16 mouse cellular contexts compared by ENCODE assay signal in genomic region chr9:106339730-106340129, GRCm38 (mm10). TPM values are rescaled to one million over a fixed set of nuclear protein-coding genes. Genes with fewer than 3 reads are reported as not detected.
DNase-seq lines count a peak whose midpoint lies in the region; ATAC-seq and TF ChIP-seq lines count a peak whose summit lies in the region.
"Had no signal": no experiment of that assay in that cellular context is flagged by ENCODE, and none has a peak within 500 bp of the region (broad histone marks: within the 10 kb centered on the region; RNA-seq: fewer than 3 reads in every experiment).

No protein-coding gene starts in this region.

- no peak for DNase-seq in heart, embryonic 10.5 days (ENCODE audit: low spot score)
- no peak for DNase-seq in heart, adult 9 months (ENCODE audit: low spot score in 2 of 2)
- no peak for DNase-seq in left cerebral cortex, adult 2 months (ENCODE audit: extremely low spot score in 1 of 2, low spot score in 2 of 2)
- no peak for DNase-seq in left cerebral cortex, adult 8-10 months (ENCODE audit: low spot score in 2 of 2)
- DNase-seq in embryonic facial prominence, embryonic 11.5 days (ENCODE audit: low spot score): no peak
- no peak for DNase-seq in natural killer cell, adult 2 months (ENCODE audit: low spot score in 2 of 2)
- DNase-seq in gastrocnemius, postnatal 4 days (ENCODE audit: low spot score in 2 of 2): no peak
- DNase-seq: cerebellum, postnatal 14 days; forebrain, postnatal 0 days; gastrocnemius, postnatal 10 days; kidney, adult 8-10 months; right cerebral cortex, postnatal 25 days had no signal

- no peak for TF ChIP-seq CTCF in left cerebral cortex, adult 2 months (IDR thresholded peaks at IDR 0.05)

- H3K27ac ChIP-seq in heart, embryonic 10.5 days: peak overlapping the region; percentile 60
- peak overlapping the region; percentile 55 for H3K27ac ChIP-seq in left cerebral cortex, adult 2 months
- H3K27ac ChIP-seq in embryonic facial prominence, embryonic 11.5 days (replicated peaks; ENCODE audit: low read depth, low read length): peak overlapping the region; percentile 80
- peak overlapping the region; percentile 97 for H3K27ac ChIP-seq in limb, embryonic 12.5 days
- H3K27ac ChIP-seq: liver, embryonic 12.5 days had no signal

- 0 out of 2 replicates have a peak overlapping the region, but pooled peaks have one; percentile 3 for H3K9ac ChIP-seq in embryonic facial prominence, embryonic 11.5 days (replicated peaks; ENCODE audit: low read length)
- H3K9ac ChIP-seq in limb, embryonic 12.5 days (replicated peaks): 0 out of 2 replicates have a peak overlapping the region, but pooled peaks have one; percentile 42
- H3K9ac ChIP-seq: forebrain, postnatal 0 days; liver, embryonic 12.5 days; lung, embryonic 15.5 days had no signal

- intact Hi-C loops in left cerebral cortex, adult 2 months (cut with DNase I): no loop called here

- no peaks in the 10 kb centered on the region for H3K9me3 ChIP-seq in heart, embryonic 10.5 days
- no peaks in the 10 kb centered on the region for H3K9me3 ChIP-seq in embryonic facial prominence, embryonic 11.5 days (replicated peaks; ENCODE audit: control insufficient read depth, low read length)
- no peaks in the 10 kb centered on the region for H3K9me3 ChIP-seq in limb, embryonic 12.5 days
- H3K9me3 ChIP-seq: liver, embryonic 12.5 days; lung, embryonic 15.5 days; megakaryocyte, embryonic 14.5 days had no signal

- H3K4me3 ChIP-seq in heart, embryonic 10.5 days: no peak overlapping the region
- no peak overlapping the region for H3K4me3 ChIP-seq in left cerebral cortex, adult 2 months
- no peak overlapping the region for H3K4me3 ChIP-seq in embryonic facial prominence, embryonic 11.5 days (ENCODE audit: low read depth, low read length)
- H3K4me3 ChIP-seq in limb, embryonic 12.5 days (replicated peaks): no peak overlapping the region
- H3K4me3 ChIP-seq: liver, embryonic 12.5 days; lung, embryonic 15.5 days; megakaryocyte, embryonic 14.5 days had no signal

- ATAC-seq in embryonic facial prominence, embryonic 11.5 days (replicated peaks; ENCODE audit: insufficient number of reproducible peaks, low FRiP score, low TSS enrichment, low read depth): no peak
- ATAC-seq in limb, embryonic 12.5 days (ENCODE audit: insufficient number of reproducible peaks, insufficient read depth, low FRiP score, low TSS enrichment, low read depth): no peak
- ATAC-seq: liver, embryonic 12.5 days had no signal

- H3K4me1 ChIP-seq in heart, embryonic 10.5 days: peaks cover 61% of the 10 kb centered on the region
- H3K4me1 ChIP-seq in embryonic facial prominence, embryonic 11.5 days (ENCODE audit: control insufficient read depth, insufficient read depth, low read length): peaks cover 24% of the 10 kb centered on the region
- H3K4me1 ChIP-seq in limb, embryonic 12.5 days (replicated peaks): peaks cover 71% of the 10 kb centered on the region

- 87% methylated on average over 4 of the region's 4 CpGs for WGBS in heart, embryonic 10.5 days
- WGBS in embryonic facial prominence, embryonic 11.5 days: 85% methylated on average over 4 of the region's 4 CpGs
- WGBS in limb, embryonic 12.5 days: 71% methylated on average over 4 of the region's 4 CpGs

- no peaks in the 10 kb centered on the region for H3K36me3 ChIP-seq in heart, embryonic 10.5 days
- no peaks in the 10 kb centered on the region for H3K36me3 ChIP-seq in embryonic facial prominence, embryonic 11.5 days (replicated peaks; ENCODE audit: control insufficient read depth, insufficient read depth, low read depth, low read length)
- 0 out of 2 replicates have a peak, but pooled peaks cover 4% of the 10 kb centered on the region for H3K36me3 ChIP-seq in limb, embryonic 12.5 days
- H3K36me3 ChIP-seq: liver, embryonic 12.5 days; lung, embryonic 15.5 days had no signal

- H3K4me2 ChIP-seq in embryonic facial prominence, embryonic 11.5 days (ENCODE audit: low read depth, low read length): no peak overlapping the region
- 0 out of 2 replicates have a peak overlapping the region, but pooled peaks have one; percentile 15 for H3K4me2 ChIP-seq in limb, embryonic 12.5 days
- H3K4me2 ChIP-seq: liver, embryonic 12.5 days; lung, embryonic 15.5 days had no signal

- no peaks in the 10 kb centered on the region for H3K27me3 ChIP-seq in heart, embryonic 10.5 days (ENCODE audit: insufficient read depth, poor library complexity, severe bottlenecking)
- H3K27me3 ChIP-seq in embryonic facial prominence, embryonic 11.5 days (ENCODE audit: control insufficient read depth, insufficient read depth, low read length): no peaks in the 10 kb centered on the region
- no peaks in the 10 kb centered on the region for H3K27me3 ChIP-seq in limb, embryonic 12.5 days
- H3K27me3 ChIP-seq: liver, embryonic 12.5 days; lung, embryonic 15.5 days had no signal

RNA-seq across cellular contexts. Expression of gene Dusp7, which starts 28.7 kb away (rescaled TPM):
- 14.4 and 21.0 TPM in 2 replicates for polyA plus RNA-seq in heart, embryonic 10.5 days (2016; fragmentation: Nextera tagmentation; extraction: Ambion mirVana)
- total RNA-seq in left cerebral cortex, adult 2 months (2021): 100 to 1,000 TPM; 105 to 115 TPM
- 100 to 1,000 TPM in 1 of 4 experiments, 10 to 100 TPM in 3; 89.5 to 103 (median 93.0) TPM for total RNA-seq in left cerebral cortex, adult 8-10 months (2022)
- 52.2 and 55.1 TPM in 2 replicates for polyA plus RNA-seq in embryonic facial prominence, embryonic 11.5 days (2014; fragmentation: Nextera tagmentation; extraction: Ambion mirVana)
- 53.7 and 58.9 TPM in 2 replicates for polyA plus RNA-seq in limb, embryonic 12.5 days (2016; fragmentation: Nextera tagmentation; extraction: Ambion mirVana)
- 10 to 100 TPM; 23.9 to 25.5 TPM for total RNA-seq in gastrocnemius, postnatal 4 days (2021)

RNA-seq across cellular contexts. Expression of gene Poc1a, which starts 58.9 kb away (rescaled TPM):
- 36.5 and 42.3 TPM in 2 replicates for polyA plus RNA-seq in heart, embryonic 10.5 days (2016; fragmentation: Nextera tagmentation; extraction: Ambion mirVana)
- total RNA-seq in left cerebral cortex, adult 2 months (2021): 10 to 100 TPM; 18.6 to 19.6 TPM
- total RNA-seq in left cerebral cortex, adult 8-10 months (2022): 10 to 100 TPM; 14.6 to 18.3 (median 16.7) TPM
- 29.7 and 34.2 TPM in 2 replicates for polyA plus RNA-seq in embryonic facial prominence, embryonic 11.5 days (2014; fragmentation: Nextera tagmentation; extraction: Ambion mirVana)
- polyA plus RNA-seq in limb, embryonic 12.5 days (2016; fragmentation: Nextera tagmentation; extraction: Ambion mirVana): 30.3 and 31.5 TPM in 2 replicates
- total RNA-seq in gastrocnemius, postnatal 4 days (2021): 1 to 10 TPM; 5.4 to 5.8 TPM
